Mouse (Mus musculus) brain, embryonic 14.5 days (tissue): ENCODE data around the gene Sult6b2.

Experiments
- CTCF ChIP-seq: fragments of 200-500 bp; IDR thresholded peaks from 2 replicates; pipeline ENCODE4 v1.5.1; 2012; ENCODE audit warnings: inconsistent platforms, mild to moderate bottlenecking, moderate library complexity, borderline replicate concordance; ENCODE audit not compliant: insufficient read depth, insufficient read length; ENCODE audit errors: extremely low read depth
- POLR2A ChIP-seq: fragments of 200-500 bp; IDR thresholded peaks from 2 replicates; pipeline ENCODE4 v1.6.1; 2012; ENCODE audit warnings: mild to moderate bottlenecking, inconsistent platforms, borderline replicate concordance; ENCODE audit not compliant: poor library complexity, insufficient read depth, insufficient read length, severe bottlenecking; ENCODE audit errors: extremely low read depth

- TF ChIP-seq CTCF (no peak), POLR2A (no peak)
These were observed 57.1 kb downstream of the Sult6b2 start for GRCm38 (mm10) chr6:142747165-142747564.
